Mouse (Mus musculus): ENCODE measurements around the gene Borcs5.

Borcs5 gene

GRCm38 (mm10) chr6:134717886-134718667 lies 78.8 kb downstream of the Borcs5 start:
- no peak for DNase-seq (ENCODE audit: low spot score)

- DNase-seq (ENCODE audit: low spot score) = no peak
Observed at GRCm38 (mm10) chr6:134718668-134719065, 79.4 kb downstream of the Borcs5 start.

DNA sequence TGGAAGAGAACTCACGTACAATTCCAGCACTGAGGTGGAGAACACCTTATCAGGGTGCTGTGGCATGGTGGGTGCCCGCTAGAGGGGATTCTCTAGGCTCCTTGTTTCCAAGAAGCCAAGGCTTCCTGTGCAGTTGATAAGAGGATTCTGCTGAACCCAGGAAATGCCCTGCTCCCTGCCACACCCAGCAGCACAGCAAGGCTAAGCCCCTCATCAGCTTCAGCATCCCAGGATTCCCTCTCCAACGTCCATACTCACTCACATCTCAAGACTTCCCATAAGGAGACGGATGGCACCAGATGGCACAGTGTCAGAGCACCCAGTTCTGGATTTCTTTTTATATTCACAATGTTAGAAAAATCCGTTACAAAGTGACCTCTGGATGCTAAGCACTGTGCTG lies 79.8 kb downstream of the Borcs5 start:
- no peak for DNase-seq (ENCODE audit: low spot score)

- no peak for DNase-seq (ENCODE audit: low spot score)
Observed at GRCm38 (mm10) chr6:134720150-134720549, 80.8 kb downstream of the Borcs5 start.

- no peak for DNase-seq (ENCODE audit: low spot score)
Observed at GRCm38 (mm10) chr6:134721729-134722269, 82.5 kb downstream of the Borcs5 start.

DNA sequence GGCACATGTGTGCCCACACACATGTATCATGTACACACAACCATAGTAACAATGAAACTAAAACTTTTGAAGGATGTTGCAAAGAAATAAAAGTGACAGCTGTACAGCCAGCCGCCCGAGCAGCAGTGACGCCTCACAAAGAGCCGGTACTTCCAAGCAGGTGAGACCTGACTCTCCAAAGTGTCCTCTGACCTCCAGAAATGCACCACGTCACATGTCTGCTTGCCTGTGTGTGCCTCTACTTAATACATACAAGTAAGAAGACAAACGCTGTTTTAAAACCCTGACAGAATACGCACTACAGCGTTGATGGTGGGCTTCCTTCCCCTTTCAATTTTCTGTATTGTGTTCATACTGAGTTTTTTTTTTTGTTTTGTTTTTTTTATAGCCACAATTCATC lies 83.6 kb downstream of the Borcs5 start:
- no peak for DNase-seq (ENCODE audit: low spot score)

GRCm38 (mm10) chr6:134723326-134723725 lies 84.0 kb downstream of the Borcs5 start:
- no peak for DNase-seq (ENCODE audit: low spot score)

- DNase-seq (ENCODE audit: low spot score) = no peak
Observed at GRCm38 (mm10) chr6:134723833-134724553, 84.7 kb downstream of the Borcs5 start.

DNA sequence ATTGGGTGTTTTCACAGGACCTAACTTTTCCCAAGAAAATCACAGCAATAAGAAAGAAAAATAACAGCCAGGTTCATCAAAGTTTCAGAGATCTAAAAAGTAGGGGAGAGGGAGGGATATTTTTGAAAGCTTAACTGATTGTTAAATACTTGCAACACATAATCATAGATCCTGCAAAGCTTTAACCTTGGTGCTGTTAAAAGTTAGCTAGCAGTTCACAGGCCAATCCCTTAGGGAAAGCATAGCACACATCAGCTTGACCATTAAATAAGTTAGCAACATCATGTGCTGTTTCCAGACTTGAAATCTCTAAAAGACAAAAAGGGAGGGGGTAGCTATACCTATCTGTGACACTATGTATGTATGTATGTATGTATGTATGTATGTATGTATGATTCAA lies 86.1 kb downstream of the Borcs5 start:
- DNase-seq (ENCODE audit: low spot score) = no peak

- DNase-seq (ENCODE audit: low spot score) = no peak
Observed at GRCm38 (mm10) chr6:134730978-134731377, 91.7 kb downstream of the Borcs5 start.

DNA sequence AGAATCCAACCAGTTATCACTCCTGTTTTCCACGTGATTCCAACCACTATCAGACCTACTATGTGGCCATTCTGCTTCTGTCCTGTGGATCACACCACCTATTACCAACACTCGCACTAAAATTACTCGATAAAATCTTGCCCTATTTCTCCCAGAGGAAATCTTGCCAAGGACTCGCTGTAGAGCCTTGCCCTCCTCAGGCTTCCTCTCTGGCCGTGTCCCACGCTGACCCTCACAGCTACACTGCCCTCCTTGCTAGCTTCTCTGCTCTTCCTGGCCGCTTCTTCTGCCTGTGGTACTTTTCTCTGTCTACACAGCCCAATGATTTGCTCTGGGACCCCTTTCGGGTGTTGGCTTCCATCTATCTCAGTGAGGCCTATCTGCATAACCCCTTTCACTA lies 93.5 kb downstream of the Borcs5 start:
- DNase-seq (ENCODE audit: low spot score) = no peak

GRCm38 (mm10) chr6:134733800-134734221 lies 94.5 kb downstream of the Borcs5 start:
- DNase-seq (ENCODE audit: low spot score) = no peak

DNA sequence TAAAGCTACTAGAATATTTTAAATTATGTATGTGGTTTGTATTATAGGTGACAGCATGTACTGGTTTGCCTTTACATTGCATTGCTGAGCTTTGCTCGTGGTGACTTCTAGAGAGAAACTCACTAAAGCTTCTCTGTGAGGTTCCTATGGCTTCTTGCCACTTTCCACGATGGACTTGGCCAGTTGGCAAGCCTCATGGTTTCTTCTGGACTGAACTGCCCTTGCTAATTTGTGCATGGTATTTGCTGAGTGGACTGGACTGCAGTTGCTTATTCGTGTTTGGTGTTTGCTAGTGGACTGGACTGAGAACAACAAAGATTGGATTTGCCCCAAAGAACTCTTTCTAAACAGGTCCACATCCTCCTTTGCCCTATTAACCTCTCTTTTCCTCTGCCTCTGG lies 97.5 kb downstream of the Borcs5 start:
- DNase-seq (ENCODE audit: low spot score) = no peak

DNA sequence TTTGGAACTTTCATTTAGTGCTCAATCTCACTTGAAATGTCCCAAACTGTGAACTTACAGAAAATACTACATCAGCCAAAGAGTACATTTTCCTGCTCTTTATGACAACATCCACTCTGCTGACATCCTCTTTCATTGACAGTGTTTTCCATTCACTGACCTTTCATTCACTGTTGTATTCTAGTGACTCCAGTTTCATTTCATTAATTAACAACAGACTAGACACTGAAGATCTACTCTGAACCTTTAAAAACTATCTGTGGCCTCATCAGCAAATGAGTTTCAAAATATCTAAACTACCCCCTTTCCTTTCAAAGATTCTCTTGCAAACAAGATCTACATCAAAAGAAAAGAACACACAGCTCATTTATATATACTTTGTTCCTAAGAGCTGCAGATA lies 104.3 kb downstream of the Borcs5 start:
- no peak for DNase-seq (ENCODE audit: low spot score)

DNA sequence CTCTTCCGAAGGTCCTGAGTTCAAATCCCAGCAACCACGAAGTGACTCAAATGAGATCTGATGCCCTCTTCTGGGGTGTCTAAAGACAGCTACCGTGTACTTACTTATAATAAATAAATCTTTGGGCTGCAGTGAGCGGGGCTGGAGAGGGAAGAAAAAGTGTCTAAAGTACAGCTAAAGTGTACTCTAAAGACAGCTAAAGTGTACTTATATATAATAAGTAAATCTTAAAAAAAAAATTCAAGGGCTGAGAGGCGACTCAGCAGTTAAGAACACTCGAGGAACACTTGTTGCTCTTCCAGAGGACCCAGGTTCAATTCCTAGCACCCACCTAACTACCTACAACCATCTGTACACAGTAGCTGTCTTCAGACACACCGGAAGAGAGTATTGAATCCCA lies 106.6 kb downstream of the Borcs5 start:
- DNase-seq (ENCODE audit: low spot score) = no peak

GRCm38 (mm10) chr6:134748126-134748525 lies 108.8 kb downstream of the Borcs5 start:
- DNase-seq (ENCODE audit: low spot score) = no peak

- DNase-seq (ENCODE audit: low spot score) = no peak
Observed at GRCm38 (mm10) chr6:134751087-134751486, 111.8 kb downstream of the Borcs5 start.

- no peak for DNase-seq (ENCODE audit: low spot score)
Observed at GRCm38 (mm10) chr6:134751883-134752647, 112.8 kb downstream of the Borcs5 start.

- DNase-seq (ENCODE audit: low spot score) = no peak
Observed at GRCm38 (mm10) chr6:134753412-134753811, 114.1 kb downstream of the Borcs5 start.

DNA sequence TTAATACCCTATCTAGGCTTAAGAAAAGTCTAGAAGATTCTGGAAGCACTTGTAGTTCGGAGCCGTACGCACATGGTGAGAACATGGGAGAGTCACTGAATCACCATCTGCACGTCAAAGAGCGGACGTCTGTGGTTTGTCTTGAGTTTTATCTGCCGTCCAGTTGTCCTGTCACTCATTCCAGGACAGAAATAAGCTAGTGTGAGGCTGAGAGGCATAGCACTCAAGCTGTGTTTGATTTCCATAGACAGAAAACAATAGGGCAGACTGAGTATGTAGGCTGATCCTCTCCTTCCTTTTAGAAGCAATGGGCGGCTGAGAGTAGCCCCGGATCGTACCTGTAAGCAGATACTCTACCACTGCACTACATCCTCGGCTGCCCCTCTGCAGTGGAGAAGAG lies 114.5 kb downstream of the Borcs5 start:
- DNase-seq (ENCODE audit: low spot score) = no peak

- no peak for DNase-seq (ENCODE audit: low spot score)
Observed at GRCm38 (mm10) chr6:134756058-134756457, 116.7 kb downstream of the Borcs5 start.
